ENCODE assay signal across 12 mouse cellular contexts in the genomic region with DNA sequence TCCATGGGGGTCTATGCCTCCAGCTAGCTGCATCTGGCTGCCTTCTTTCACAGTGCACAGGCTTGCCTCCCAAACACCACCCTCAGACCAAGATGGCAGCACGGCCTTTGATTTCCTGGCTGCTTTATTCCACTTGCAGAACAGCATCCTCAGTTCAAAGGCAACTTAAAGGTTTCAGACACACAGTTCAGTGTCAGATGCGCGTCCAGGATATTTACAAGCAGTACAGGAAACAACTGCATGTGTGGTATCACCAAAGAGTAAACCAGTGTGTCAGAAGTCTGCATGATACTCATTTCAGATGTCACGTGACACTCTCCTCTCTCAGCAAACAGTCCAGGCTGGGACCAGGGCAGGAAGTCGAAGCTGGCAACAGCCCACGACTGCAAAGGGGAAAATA.
DNase-seq lines count a peak whose midpoint lies in the region; ATAC-seq lines count a peak whose summit lies in the region.
"Had no signal": no experiment of that assay in that cellular context is flagged by ENCODE, and none has a peak within 500 bp of the region (broad histone marks: within the 10 kb centered on the region; RNA-seq: fewer than 3 reads in every experiment).

No protein-coding gene starts in this region.

- H3K9ac ChIP-seq in embryonic facial prominence, embryonic 13.5 days = no peak overlapping the region
- no peak overlapping the region for H3K9ac ChIP-seq in hindbrain, embryonic 11.5 days (ENCODE audit: low read depth, low read length)
- H3K9ac ChIP-seq: liver, embryonic 14.5 days had no signal

- no peak overlapping the region for H3K4me3 ChIP-seq in embryonic facial prominence, embryonic 13.5 days
- no peak overlapping the region for H3K4me3 ChIP-seq in hindbrain, embryonic 11.5 days (ENCODE audit: low read depth, low read length)

- intact Hi-C loops in left cerebral cortex, postnatal 14 days (cut with DNase I) = loop anchor here (10.0 kb wide), 1 partner anchor 127 kb away; no protein-coding TSS in a partner anchor

- 53% methylated on average over 6 of the region's 6 CpGs for WGBS in embryonic facial prominence, embryonic 13.5 days
- WGBS in hindbrain, embryonic 11.5 days = 82% methylated on average over 6 of the region's 6 CpGs

- H3K27me3 ChIP-seq in embryonic facial prominence, embryonic 13.5 days = no peaks in the 10 kb centered on the region
- no peaks in the 10 kb centered on the region for H3K27me3 ChIP-seq in hindbrain, embryonic 11.5 days (ENCODE audit: control insufficient read depth, insufficient read depth, low read length)

- H3K36me3 ChIP-seq in embryonic facial prominence, embryonic 13.5 days = 0 out of 2 replicates have a peak, but pooled peaks cover 3% of the 10 kb centered on the region
- no peaks in the 10 kb centered on the region for H3K36me3 ChIP-seq in hindbrain, embryonic 11.5 days (ENCODE audit: control insufficient read depth, insufficient read depth, low read length)

- peaks cover 46% of the 10 kb centered on the region for H3K4me1 ChIP-seq in embryonic facial prominence, embryonic 13.5 days
- H3K4me1 ChIP-seq in hindbrain, embryonic 11.5 days (replicated peaks; ENCODE audit: control insufficient read depth, insufficient read depth, low read length) = peaks cover 2% of the 10 kb centered on the region; the same call in 1 of the 2 replicates

- H3K4me2 ChIP-seq in embryonic facial prominence, embryonic 13.5 days = no peak overlapping the region
- no peak overlapping the region for H3K4me2 ChIP-seq in hindbrain, embryonic 11.5 days (replicated peaks; ENCODE audit: low read depth, low read length)

- ATAC-seq in embryonic facial prominence, embryonic 13.5 days (ENCODE audit: insufficient number of reproducible peaks, insufficient read depth, low FRiP score, low TSS enrichment, low read depth) = no peak
- no peak for ATAC-seq in hindbrain, embryonic 11.5 days (ENCODE audit: low FRiP score)

- H3K9me3 ChIP-seq in embryonic facial prominence, embryonic 13.5 days = no peaks in the 10 kb centered on the region
- H3K9me3 ChIP-seq in hindbrain, embryonic 11.5 days (ENCODE audit: control insufficient read depth, low read length) = no peaks in the 10 kb centered on the region

- H3K27ac ChIP-seq in embryonic facial prominence, embryonic 13.5 days = peak overlapping the region; percentile 57; the same call in 1 of the 2 replicates
- H3K27ac ChIP-seq in hindbrain, embryonic 11.5 days (ENCODE audit: low read depth, low read length) = no peak overlapping the region
- H3K27ac ChIP-seq: liver, embryonic 14.5 days had no signal

- peak; percentile 1 for DNase-seq in spleen, adult 12 weeks (ENCODE audit: low spot score)
- DNase-seq in spleen, postnatal 10 days (ENCODE audit: low spot score in 2 of 2) = no peak
- DNase-seq in lung, postnatal 25 days (ENCODE audit: low spot score) = peak; percentile 47
- DNase-seq in left cerebral cortex, postnatal 14 days (ENCODE audit: low spot score in 2 of 2) = no peak
- no peak for DNase-seq in hindbrain, embryonic 11.5 days (ENCODE audit: low spot score)
- no peak for DNase-seq in gastrocnemius, postnatal 4 days (ENCODE audit: low spot score in 2 of 2)
- DNase-seq: adrenal gland, postnatal 36 days; cerebellum, adult 9-11 months; gastrocnemius, postnatal 10 days; heart, postnatal 36 days had no signal

Comparison
In these comparisons a context has a peak if more than half of its experiments do, and no peak if none do; other contexts are left out.
1. DNase-seq: peak in spleen, adult 12 weeks (single experiment) and lung, postnatal 25 days (single experiment); none in spleen, postnatal 10 days (0 of 2), left cerebral cortex, postnatal 14 days (0 of 2), hindbrain, embryonic 11.5 days (single experiment) and gastrocnemius, postnatal 4 days (0 of 2).